Mouse (Mus musculus) cerebellum, adult 2 months (tissue): ENCODE data around the gene Ppargc1a. TPM values are rescaled to one million over a fixed set of nuclear protein-coding genes. Genes with fewer than 3 reads are reported as not detected.

Source experiments
- DNase-seq, 2 experiments: peaks; one replicate each; pipeline ENCODE4 v3.0.0; 2021
- H3K27ac ChIP-seq: fragments of 200-500 bp; 2 replicates; pipeline ENCODE4 v1.5.1; 2012; ENCODE audit warnings: low read length, control low read depth, inconsistent platforms; ENCODE audit not compliant: insufficient read depth
- H3K27me3 ChIP-seq: fragments of 200-500 bp; 2 replicates; pipeline ENCODE4 v1.6.1; 2012; ENCODE audit warnings: inconsistent platforms, mild to moderate bottlenecking, low read length, moderate library complexity; ENCODE audit not compliant: control insufficient read depth, insufficient read depth
- H3K4me1 ChIP-seq: fragments of 200-500 bp; 2 replicates; pipeline ENCODE4 v1.6.1; 2011; ENCODE audit warnings: low read length; ENCODE audit not compliant: control insufficient read depth, insufficient read depth
- H3K4me3 ChIP-seq: fragments of 200-500 bp; replicated peaks from 2 replicates; pipeline ENCODE3; 2011; ENCODE audit warnings: mild to moderate bottlenecking, low read depth, low read length, control low read depth; ENCODE audit not compliant: insufficient read depth
- CTCF ChIP-seq: fragments of 200-500 bp; IDR thresholded peaks from 2 replicates; pipeline ENCODE4 v1.5.1; 2011; ENCODE audit warnings: low read depth, mild to moderate bottlenecking, control low read depth, low read length, moderate library complexity, borderline replicate concordance; ENCODE audit not compliant: insufficient read depth
- POLR2A ChIP-seq: fragments of 200-500 bp; IDR thresholded peaks from 2 replicates; pipeline ENCODE4 v1.6.1; 2011; ENCODE audit warnings: low read length, control low read depth, borderline replicate concordance; ENCODE audit not compliant: insufficient read depth
- WGBS: fragments of 180-500 bp; shearing (Covaris S2); methylation state at CpG from one replicate; pipeline ENCODE4 v1.1.7; 2018; 5-methylcytosine and 5-hydroxymethylcytosine counted together
- polyA plus RNA-seq: library from polyadenylated mRNA; depleted of rRNA; stranded (reverse); fragments of >200 nt; gene quantifications from 2 replicates; pipeline ENCODE4 v1.2.3, GENCODE M21; 2012

Gene Ppargc1a
- polyA plus RNA-seq, 1 experiment = 25.9 TPM

DNA sequence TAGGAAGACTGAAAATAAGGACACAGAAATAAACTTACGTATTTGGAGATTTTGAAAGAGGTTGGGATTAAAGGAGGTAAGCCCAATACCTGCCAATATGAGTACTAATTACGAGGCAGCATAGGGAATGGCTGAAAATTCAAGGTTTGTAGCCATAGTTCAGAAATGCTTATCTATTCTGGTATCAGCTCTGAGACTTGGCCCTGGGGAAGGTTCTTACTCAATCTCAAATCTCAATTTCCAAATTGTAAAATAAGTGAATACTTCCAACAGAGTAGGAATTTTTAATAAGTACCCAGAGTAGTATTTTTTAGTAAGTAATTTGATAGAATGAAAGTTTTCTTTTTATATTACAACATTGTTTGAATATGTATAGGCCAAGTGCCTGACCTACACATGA is 41.7 kb downstream of the Ppargc1a start:
- Histone ChIP-seq H3K27me3 (no peaks in the 10 kb centered on the region), H3K4me3 (no peak overlapping the region), H3K4me1 (no peaks in the 10 kb centered on the region), H3K27ac (no peak overlapping the region)
- TF ChIP-seq POLR2A (no peak), CTCF (no peak)
- WGBS = 79% methylated on average over 2 of the region's 2 CpGs
- no peak for DNase-seq

DNA sequence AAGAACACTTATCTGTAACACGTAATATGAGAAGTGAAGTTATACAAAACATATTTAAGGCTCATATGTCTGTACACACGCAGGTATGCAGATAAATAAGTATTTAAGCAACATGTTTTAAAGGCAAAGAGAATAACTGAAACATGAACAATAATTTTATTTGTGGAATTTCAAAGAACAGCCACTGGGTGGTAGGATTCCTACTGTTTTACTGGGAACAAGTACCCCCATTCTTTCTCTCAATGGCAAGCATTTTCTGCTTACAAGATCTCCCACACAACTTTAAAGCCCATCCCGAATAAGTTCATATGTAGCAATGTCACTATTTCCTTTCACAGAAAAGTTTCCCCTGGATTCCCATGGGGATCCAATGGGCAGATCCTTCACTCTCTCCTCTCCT is 46.7 kb downstream of the Ppargc1a start:
- Histone ChIP-seq H3K4me1 (no peaks in the 10 kb centered on the region), H3K4me3 (no peak overlapping the region), H3K27ac (no peak overlapping the region), H3K27me3 (no peaks in the 10 kb centered on the region)
- WGBS = 86% methylated on average over 3 of the region's 3 CpGs
- no peak for DNase-seq
- TF ChIP-seq POLR2A (no peak), CTCF (no peak)

DNA sequence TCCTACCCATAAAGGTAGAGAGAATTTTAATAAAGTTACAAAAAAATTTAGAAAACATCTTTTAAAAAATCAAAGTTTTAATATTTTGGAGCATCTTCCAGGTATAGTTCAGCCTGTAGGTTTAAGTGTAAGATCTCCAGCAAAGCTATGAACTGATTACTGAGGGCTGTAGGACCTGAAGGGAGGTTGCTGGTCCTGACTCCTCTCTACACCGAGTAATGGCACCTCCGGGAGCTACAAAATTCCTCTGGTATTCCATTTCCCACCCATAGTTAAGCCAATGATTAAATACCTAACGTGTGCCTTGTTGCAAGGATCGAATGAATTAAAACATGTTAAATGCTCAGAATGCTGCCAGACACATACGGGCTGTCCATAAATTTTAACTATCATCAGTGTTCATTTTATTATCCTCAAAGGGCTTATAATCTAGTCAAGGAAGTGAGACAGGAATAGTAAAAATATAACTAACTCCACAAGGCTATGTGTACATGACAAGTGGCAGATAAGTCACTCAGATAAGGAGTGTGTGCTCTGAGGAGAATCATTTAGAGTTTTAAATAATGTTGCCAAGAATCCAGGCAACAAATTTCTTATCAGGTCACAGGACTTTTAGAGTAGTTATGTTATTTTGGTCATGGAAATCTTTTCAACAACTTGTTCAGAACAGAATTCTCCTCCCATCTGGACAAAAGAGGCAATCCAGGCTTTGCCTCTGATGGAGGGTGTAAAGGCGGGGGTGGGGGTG is 49.9 kb downstream of the Ppargc1a start:
- 92% methylated on average over 6 of the region's 6 CpGs for WGBS
- Histone ChIP-seq H3K4me1 (no peaks in the 10 kb centered on the region), H3K4me3 (no peak overlapping the region), H3K27ac (no peak overlapping the region), H3K27me3 (no peaks in the 10 kb centered on the region)
- no peak for DNase-seq
- TF ChIP-seq CTCF = no peak
- no peak for TF ChIP-seq POLR2A

DNA sequence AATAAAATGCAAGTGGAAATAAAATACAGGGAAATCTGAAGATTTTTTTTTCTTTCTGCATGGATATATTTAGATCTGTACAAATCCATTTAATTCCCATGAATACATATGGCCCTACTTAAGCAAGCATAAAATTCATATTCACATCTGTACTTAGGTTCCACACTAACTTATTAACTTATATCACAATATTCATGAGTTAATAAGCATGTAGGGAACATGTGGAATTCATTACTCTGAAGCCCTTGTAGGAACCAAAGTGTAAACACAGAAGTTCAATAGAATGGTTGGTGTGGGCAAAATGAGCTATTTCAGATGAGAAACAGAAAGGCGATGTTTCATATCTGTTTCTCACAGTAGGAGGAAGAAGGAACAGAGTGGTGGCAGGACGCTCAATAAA is 62.9 kb downstream of the Ppargc1a start:
- TF ChIP-seq POLR2A = no peak
- TF ChIP-seq CTCF = no peak
- no peak overlapping the region for H3K4me3 ChIP-seq
- whole genome bisulfite sequencing = 91% methylated on average over 2 of the region's 2 CpGs
- no peaks in the 10 kb centered on the region for H3K27me3 ChIP-seq
- H3K27ac ChIP-seq = no peak overlapping the region
- H3K4me1 ChIP-seq = no peaks in the 10 kb centered on the region
- no peak for DNase-seq

DNA sequence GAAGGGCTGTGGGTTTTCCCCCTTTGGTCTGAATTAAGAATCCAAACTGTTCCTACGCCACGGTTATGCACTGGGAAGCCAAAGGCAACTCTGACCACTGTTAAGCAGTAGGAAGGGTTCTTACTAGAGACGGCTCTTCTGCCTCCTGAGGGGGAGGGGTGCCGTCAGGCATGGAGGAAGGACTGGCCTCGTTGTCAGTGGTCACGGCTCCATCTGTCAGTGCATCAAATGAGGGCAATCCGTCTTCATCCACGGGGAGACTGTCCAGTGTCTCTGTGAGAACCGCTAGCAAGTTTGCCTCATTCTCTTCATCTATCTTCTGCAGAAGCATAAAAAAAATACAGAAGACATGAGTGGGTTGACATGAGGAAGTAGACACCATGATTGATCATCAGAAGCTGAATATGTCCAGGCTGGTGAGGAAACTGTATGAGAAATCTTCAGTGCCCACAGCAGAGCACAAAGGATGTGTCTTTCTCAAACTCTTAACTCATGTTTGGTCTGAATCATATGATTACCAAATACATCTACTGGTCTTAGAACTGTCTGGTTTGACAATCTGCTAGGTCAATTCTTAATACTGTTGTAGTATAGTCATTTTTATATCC is 69.5 kb downstream of the Ppargc1a start:
- 29% methylated on average over 9 of the region's 9 CpGs for WGBS
- peak; percentile 12 to 37 for DNase-seq
- H3K27ac ChIP-seq = no peak overlapping the region
- TF ChIP-seq CTCF (no peak), POLR2A (no peak)
- no peaks in the 10 kb centered on the region for H3K27me3 ChIP-seq
- no peaks in the 10 kb centered on the region for H3K4me1 ChIP-seq
- no peak overlapping the region for H3K4me3 ChIP-seq

DNA sequence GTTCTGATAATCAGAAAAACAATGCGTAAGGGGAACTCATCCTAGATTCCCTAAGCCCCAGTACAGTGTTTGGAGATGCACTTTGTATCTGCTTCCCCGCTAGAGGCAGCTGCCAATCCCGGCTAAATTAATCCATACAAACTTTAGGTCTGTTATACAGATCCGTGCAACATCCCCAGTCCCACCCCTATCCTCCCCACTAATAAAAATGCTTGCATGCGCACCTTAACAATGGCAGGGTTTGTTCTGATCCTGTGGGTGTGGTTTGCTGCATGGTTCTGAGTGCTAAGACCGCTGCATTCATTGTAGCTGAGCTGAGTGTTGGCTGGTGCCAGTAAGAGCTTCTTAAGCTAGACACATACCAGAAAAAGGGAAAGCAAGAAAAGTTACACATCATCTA is 72.1 kb downstream of the Ppargc1a start:
- no peaks in the 10 kb centered on the region for H3K27me3 ChIP-seq
- WGBS = 84% methylated on average over 6 of the region's 6 CpGs
- DNase-seq = no peak
- no peaks in the 10 kb centered on the region for H3K4me1 ChIP-seq
- no peak overlapping the region for H3K27ac ChIP-seq
- no peak overlapping the region for H3K4me3 ChIP-seq
- TF ChIP-seq CTCF (no peak), POLR2A (no peak)

- no peak for DNase-seq
- TF ChIP-seq POLR2A (no peak), CTCF (no peak)
- no peak overlapping the region for H3K27ac ChIP-seq
- no peaks in the 10 kb centered on the region for H3K4me1 ChIP-seq
- 89% methylated on average over 15 of the region's 15 CpGs for WGBS
- H3K27me3 ChIP-seq = no peaks in the 10 kb centered on the region
- no peak overlapping the region for H3K4me3 ChIP-seq
Observed at GRCm38 (mm10) chr5:51494358-51494876, 73.1 kb downstream of the Ppargc1a start.

DNA sequence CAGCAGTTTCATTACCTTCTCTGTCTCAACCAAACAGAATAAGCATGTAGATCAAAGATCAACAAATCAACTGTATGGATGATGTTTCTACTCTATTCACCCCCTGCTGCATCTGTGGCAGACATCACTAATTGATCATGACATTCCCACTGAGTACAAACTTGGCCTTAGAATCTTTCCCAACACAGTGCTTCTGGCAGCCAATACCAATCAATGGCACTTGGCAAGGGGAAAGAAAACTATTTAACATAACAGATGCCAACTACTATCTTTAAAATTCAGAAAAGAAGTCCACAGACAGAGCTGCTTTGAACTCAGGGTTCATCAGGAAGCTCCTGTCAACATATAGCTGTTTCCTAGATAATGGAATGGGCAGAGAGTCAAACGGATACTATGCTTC is 83.8 kb downstream of the Ppargc1a start:
- no peaks in the 10 kb centered on the region for H3K4me1 ChIP-seq
- no peak for DNase-seq
- 17% methylated on average over 1 of the region's 1 CpGs for WGBS

DNA sequence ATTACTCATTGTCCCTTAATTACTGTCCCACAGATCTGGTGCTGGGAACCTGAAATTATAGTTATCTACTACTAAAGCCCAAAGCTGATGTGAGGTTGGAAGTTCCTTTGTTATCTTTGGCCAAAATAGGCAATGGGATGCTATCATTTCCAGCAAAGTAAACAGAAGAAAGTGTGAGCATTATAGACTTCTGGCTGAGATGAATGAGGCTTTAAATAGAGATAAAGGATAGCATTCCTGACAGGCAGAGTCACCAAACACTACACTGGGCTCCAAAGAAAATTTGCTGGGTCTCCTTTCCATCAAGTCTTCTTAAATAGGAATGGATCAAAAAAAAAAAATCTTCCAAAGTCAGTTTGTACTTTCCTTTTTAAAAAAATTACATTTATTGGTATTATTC is 87.7 kb downstream of the Ppargc1a start:
- TF ChIP-seq POLR2A = no peak
- no peak for TF ChIP-seq CTCF
- Histone ChIP-seq H3K4me3 (no peak overlapping the region), H3K27ac (no peak overlapping the region), H3K4me1 (no peaks in the 10 kb centered on the region), H3K27me3 (no peaks in the 10 kb centered on the region)
- no peak for DNase-seq

More for the DNA sequence above, 83.8 kb downstream of the Ppargc1a start:
- Histone ChIP-seq H3K27ac (no peak overlapping the region), H3K27me3 (no peaks in the 10 kb centered on the region), H3K4me3 (no peak overlapping the region)
- TF ChIP-seq CTCF (no peak), POLR2A (no peak)
